Mouse (Mus musculus): ENCODE measurements around the gene Rere.

- TF ChIP-seq CTCF (conservative IDR thresholded peaks at IDR 0.05 in 1 of 2, IDR thresholded peaks at IDR 0.05 in 1 of 2; ENCODE audit: low read depth in 2 of 2, low read length in 2 of 2) (peak; percentile 53 to 59), HCFC1 (IDR thresholded peaks at IDR 0.05; ENCODE audit: low read depth, low read length) (no peak), ZNF384 (IDR thresholded peaks at IDR 0.05; ENCODE audit: low read depth, low read length) (no peak), KAT2A (IDR thresholded peaks at IDR 0.05; ENCODE audit: insufficient replicate concordance, low read length) (no peak), MEF2A (IDR thresholded peaks at IDR 0.05; ENCODE audit: borderline replicate concordance, low read depth, low read length) (no peak)
These were observed 381.7 kb downstream of the Rere start for GRCm38 (mm10) chr4:150663192-150663591.

All from CH12.LX (cell line).